Mouse (Mus musculus): ENCODE results near the gene Polr3c. TPM values are rescaled to one million over a fixed set of nuclear protein-coding genes. Genes with fewer than 3 reads are reported as not detected.

Gene Polr3c
- total RNA-seq, 1 experiment, result 22.2 TPM

GRCm38 (mm10) chr3:96662731-96663316 lies 64.6 kb downstream of the Polr3c start:
- in situ Hi-C loops (cut with MboI; ENCODE audit: low sequenced_read_pairs in 2 of 2, unreplicated experiment in 2 of 2), result no loop called here
- no peak overlapping the region for H3K9ac ChIP-seq (ENCODE audit: insufficient read depth, low read depth, low read length, poor library complexity, severe bottlenecking)
- H3K4me1 ChIP-seq (ENCODE audit: control insufficient read depth in 2 of 2, insufficient read depth in 2 of 2, low read length in 2 of 2, poor library complexity in 1 of 2), result peaks cover 0 to 5% of the 10 kb centered on the region in 2 experiments; a peak in 1 of 4 replicates
- H3K4me3 ChIP-seq (ENCODE audit: insufficient read depth in 1 of 2, low read depth in 1 of 2, low read length in 2 of 2, poor library complexity in 1 of 2, severe bottlenecking in 1 of 2), result no peak overlapping the region; a peak in 1 of 4 replicates
- H3K27ac ChIP-seq (ENCODE audit: insufficient read depth, low read depth, low read length, poor library complexity, severe bottlenecking), result no peak overlapping the region
- no peak for DNase-seq (ENCODE audit: low read depth, low spot score)
- no peaks in the 10 kb centered on the region for H3K36me3 ChIP-seq (ENCODE audit: control insufficient read depth, insufficient read depth, low read length, poor library complexity, severe bottlenecking)
- H3K9me3 ChIP-seq (ENCODE audit: control insufficient read depth, insufficient read depth, low read depth, low read length), result no peaks in the 10 kb centered on the region
- TF ChIP-seq CHD2 (IDR thresholded peaks at IDR 0.05; ENCODE audit: low read depth, low read length), result no peak
- no peak for TF ChIP-seq HCFC1 (IDR thresholded peaks at IDR 0.05; ENCODE audit: borderline replicate concordance, insufficient read depth, low read length)
- TF ChIP-seq MAFK (IDR thresholded peaks at IDR 0.05; ENCODE audit: insufficient read depth, low read depth, low read length), result no peak
- no peak for TF ChIP-seq ZNF384 (IDR thresholded peaks at IDR 0.05; ENCODE audit: low read depth, low read length)
- TF ChIP-seq ZC3H11A (IDR thresholded peaks at IDR 0.05; ENCODE audit: borderline replicate concordance, low read depth, low read length), result no peak

Other genes with a start within 250 kb of the Polr3c start
- 1.0 and 1.2 TPM in 2 replicates for gene Hfe2, start 202.5 kb downstream of the Polr3c start, total RNA-seq (2012; rRNA removed)
- gene Txnip, start 169.7 kb downstream of the Polr3c start, total RNA-seq (2012; rRNA removed), result 128 and 161 TPM in 2 replicates
- 1.8 and 2.0 TPM in 2 replicates for gene Gm16253, start 150.6 kb downstream of the Polr3c start, total RNA-seq (2012; rRNA removed)
- 5.7 and 8.1 TPM in 2 replicates for gene Polr3gl, start 133.4 kb downstream of the Polr3c start, total RNA-seq (2012; rRNA removed)
- gene Ankrd34a, start 131.0 kb downstream of the Polr3c start, total RNA-seq (2012; rRNA removed), result 0.67 and 1.1 TPM in 2 replicates
- 2.6 and 4.6 TPM in 2 replicates for gene Lix1l, start 126.5 kb downstream of the Polr3c start, total RNA-seq (2012; rRNA removed)
- 115 and 140 TPM in 2 replicates for gene Rbm8a, start 97.7 kb downstream of the Polr3c start, total RNA-seq (2012; rRNA removed)
- 15.6 and 23.6 TPM in 2 replicates for gene Pex11b, start 92.3 kb downstream of the Polr3c start, total RNA-seq (2012; rRNA removed)
- 0.13 and 0.21 TPM in 2 replicates for gene Gm42957, start 92.2 kb downstream of the Polr3c start, total RNA-seq (2012; rRNA removed)
- gene Itga10, start 82.0 kb downstream of the Polr3c start, total RNA-seq (2012; rRNA removed), result 1.0 and 1.7 TPM in 2 replicates
- 3.7 and 5.7 TPM in 2 replicates for gene Ankrd35, start 57.5 kb downstream of the Polr3c start, total RNA-seq (2012; rRNA removed)
- 14.6 and 27.9 TPM in 2 replicates for gene Pias3, start 31.2 kb downstream of the Polr3c start, total RNA-seq (2012; rRNA removed)
- 7.4 and 13.5 TPM in 2 replicates for gene Nudt17, start 19.1 kb downstream of the Polr3c start, total RNA-seq (2012; rRNA removed)
- 16.9 and 22.1 TPM in 2 replicates for gene Rnf115, start within 50 bp of the Polr3c start, total RNA-seq (2012; rRNA removed)
- gene Pdzk1, start 101.7 kb upstream of the Polr3c start, total RNA-seq (2012; rRNA removed), result 1.6 and 3.0 TPM in 2 replicates
- 0.21 and 0.36 TPM in 2 replicates for gene Cd160, start 101.7 kb upstream of the Polr3c start, total RNA-seq (2012; rRNA removed)
- 0.13 and 0.26 TPM in 2 replicates for gene Gja5, start 177.1 kb upstream of the Polr3c start, total RNA-seq (2012; rRNA removed)
- 40.5 and 42.3 TPM in 2 replicates for gene Gpr89, start 177.7 kb upstream of the Polr3c start, total RNA-seq (2012; rRNA removed)
- 0.04 and 0.05 TPM in 2 replicates for gene Gja8, start 198.4 kb upstream of the Polr3c start, total RNA-seq (2012; rRNA removed)

All from ES-E14 (cell line).